Mouse (Mus musculus): Measurements from ENCODE around the gene Atp2c2. TPM values are rescaled to one million over a fixed set of nuclear protein-coding genes. Genes with fewer than 3 reads are reported as not detected.

Atp2c2 gene
- polyA plus RNA-seq, 1 experiment from 2014 or later, result 3.7 TPM

DNA sequence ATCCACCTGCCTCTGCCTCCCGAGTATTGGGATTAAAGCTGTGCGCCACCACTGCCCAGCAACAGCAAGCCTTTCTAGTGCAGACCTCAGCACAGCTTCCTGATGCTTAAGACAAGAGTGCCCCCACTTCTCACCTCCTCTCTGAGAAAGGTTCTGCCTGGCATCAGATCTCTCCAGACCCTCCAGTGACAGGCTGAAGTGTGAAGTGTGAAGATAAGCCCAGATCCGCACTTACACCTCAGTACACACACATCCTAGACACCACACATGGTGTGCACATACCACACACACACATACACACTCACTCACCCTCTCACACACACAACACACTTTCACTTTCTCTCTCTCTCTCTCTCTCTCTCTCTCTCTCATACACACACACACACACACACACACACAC lies 87.1 kb downstream of the Atp2c2 start:
- no peaks in the 10 kb centered on the region for H3K36me3 ChIP-seq (ENCODE audit: control insufficient read depth, insufficient read depth, low read length)
- 86% methylated on average over 3 of the region's 3 CpGs for WGBS
- H3K4me2 ChIP-seq (replicated peaks; ENCODE audit: low read depth, low read length), result no peak overlapping the region
- no peak overlapping the region for H3K9ac ChIP-seq (replicated peaks; ENCODE audit: low read depth, low read length)
- H3K27me3 ChIP-seq (ENCODE audit: control insufficient read depth, insufficient read depth, low read length), result no peaks in the 10 kb centered on the region
- H3K9me3 ChIP-seq (ENCODE audit: control insufficient read depth, low read depth, low read length), result no peaks in the 10 kb centered on the region
- H3K4me1 ChIP-seq (ENCODE audit: control insufficient read depth, insufficient read depth, low read length), result peaks cover 16% of the 10 kb centered on the region
- no peak for ATAC-seq (ENCODE audit: insufficient number of reproducible peaks, insufficient read depth, low FRiP score, low read depth)
- H3K27ac ChIP-seq (ENCODE audit: low read length), result no peak overlapping the region
- H3K4me3 ChIP-seq (ENCODE audit: low read depth, low read length), result no peak overlapping the region

DNA sequence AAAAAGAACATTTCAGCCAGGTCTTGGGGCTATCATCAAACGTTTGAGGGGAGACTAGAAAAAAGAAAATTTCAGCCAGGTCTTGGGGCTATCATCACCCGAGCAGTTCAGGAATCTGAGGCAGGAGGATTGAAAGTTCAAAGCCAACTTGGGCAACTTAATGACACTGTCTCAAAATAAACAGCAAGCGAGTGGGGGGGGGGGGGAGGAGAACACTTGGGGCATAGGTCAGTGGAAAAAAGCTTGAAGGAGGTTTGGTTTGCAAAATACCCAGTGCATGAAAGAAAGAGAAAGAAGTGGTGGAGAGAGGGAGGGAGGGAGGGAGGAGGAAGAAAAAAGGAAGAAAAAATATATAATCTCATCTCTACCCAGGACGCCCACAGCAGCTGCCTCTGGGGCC lies 87.5 kb downstream of the Atp2c2 start:
- ATAC-seq (ENCODE audit: insufficient number of reproducible peaks, insufficient read depth, low FRiP score, low read depth), result no peak
- 36% methylated on average over 4 of the region's 4 CpGs for WGBS

DNA sequence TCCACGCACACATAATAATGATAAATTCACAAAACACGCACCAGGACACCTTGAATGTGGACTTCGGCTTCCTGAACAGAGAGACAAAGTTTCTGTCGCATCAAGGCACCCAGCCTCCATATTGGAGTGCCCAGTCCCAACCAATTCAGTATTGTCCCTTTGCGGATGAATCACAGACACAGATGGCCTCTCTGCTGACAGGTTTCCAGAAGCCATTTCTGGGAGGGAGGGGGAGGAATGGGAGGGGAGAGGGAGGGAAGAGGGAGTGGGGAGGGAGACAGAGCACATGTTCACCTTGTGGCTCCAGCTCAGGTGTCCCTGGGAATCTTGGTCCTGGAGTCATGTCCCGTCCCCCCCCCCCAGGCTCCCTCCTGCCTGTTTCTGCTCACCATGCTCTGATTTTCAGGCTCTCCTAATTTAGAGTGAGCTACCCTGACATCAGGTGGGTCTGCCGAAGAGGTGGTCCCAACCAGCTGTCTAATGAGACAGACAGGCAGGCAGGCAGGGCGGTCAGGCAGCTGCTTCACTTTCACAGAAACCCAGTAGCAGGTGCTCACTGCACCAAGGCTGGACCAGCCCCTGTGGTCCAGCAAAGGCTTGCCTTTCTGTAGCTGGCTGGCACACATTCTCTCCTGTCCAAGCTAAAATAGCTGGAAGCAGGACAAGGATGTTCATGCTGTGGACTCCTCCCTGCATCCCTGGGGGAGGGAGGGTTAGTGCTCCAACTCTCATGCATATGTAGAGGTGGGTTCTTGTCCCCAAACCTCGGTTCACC lies 89.0 kb downstream of the Atp2c2 start:
- no peak overlapping the region for H3K9ac ChIP-seq (replicated peaks; ENCODE audit: low read depth, low read length)
- H3K36me3 ChIP-seq (ENCODE audit: control insufficient read depth, insufficient read depth, low read length), result no peaks in the 10 kb centered on the region
- ATAC-seq (ENCODE audit: insufficient number of reproducible peaks, insufficient read depth, low FRiP score, low read depth), result no peak
- 76% methylated on average over 9 of the region's 9 CpGs for WGBS
- H3K4me1 ChIP-seq (ENCODE audit: control insufficient read depth, insufficient read depth, low read length), result peaks cover 20% of the 10 kb centered on the region
- no peak overlapping the region for H3K27ac ChIP-seq (ENCODE audit: low read length)
- H3K27me3 ChIP-seq (ENCODE audit: control insufficient read depth, insufficient read depth, low read length), result no peaks in the 10 kb centered on the region
- no peak overlapping the region for H3K4me3 ChIP-seq (ENCODE audit: low read depth, low read length)
- H3K9me3 ChIP-seq (ENCODE audit: control insufficient read depth, low read depth, low read length), result no peaks in the 10 kb centered on the region
- no peak overlapping the region for H3K4me2 ChIP-seq (replicated peaks; ENCODE audit: low read depth, low read length)

More for the DNA sequence above, 87.5 kb downstream of the Atp2c2 start:
- Histone ChIP-seq H3K36me3 (ENCODE audit: control insufficient read depth, insufficient read depth, low read length) (no peaks in the 10 kb centered on the region), H3K27ac (ENCODE audit: low read length) (no peak overlapping the region), H3K4me2 (replicated peaks; ENCODE audit: low read depth, low read length) (no peak overlapping the region), H3K4me3 (ENCODE audit: low read depth, low read length) (no peak overlapping the region), H3K4me1 (ENCODE audit: control insufficient read depth, insufficient read depth, low read length) (peaks cover 20% of the 10 kb centered on the region), H3K27me3 (ENCODE audit: control insufficient read depth, insufficient read depth, low read length) (no peaks in the 10 kb centered on the region), H3K9ac (replicated peaks; ENCODE audit: low read depth, low read length) (no peak overlapping the region), H3K9me3 (ENCODE audit: control insufficient read depth, low read depth, low read length) (no peaks in the 10 kb centered on the region)

DNA sequence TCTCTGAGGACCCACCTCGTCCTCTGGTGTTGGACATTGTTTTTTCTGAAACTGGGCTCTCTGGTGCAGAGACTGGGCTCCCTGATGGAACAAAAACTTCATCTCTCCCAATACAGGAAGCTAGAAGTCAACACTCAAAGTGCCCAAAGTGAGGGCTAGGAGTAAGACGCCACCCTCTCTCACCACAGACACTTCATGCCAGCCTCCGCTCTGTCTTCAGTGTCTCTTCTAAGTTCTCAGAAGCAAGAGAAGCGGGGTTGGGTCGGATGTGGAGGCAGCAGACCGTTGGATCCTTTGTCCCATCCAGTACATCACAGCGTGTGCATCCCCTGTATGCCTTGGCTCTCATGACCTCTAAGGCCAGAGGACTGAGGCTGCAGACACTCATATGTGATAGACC lies 89.8 kb downstream of the Atp2c2 start:
- no peak for ATAC-seq (ENCODE audit: insufficient number of reproducible peaks, insufficient read depth, low FRiP score, low read depth)
- 87% methylated on average over 7 of the region's 7 CpGs for WGBS

DNA sequence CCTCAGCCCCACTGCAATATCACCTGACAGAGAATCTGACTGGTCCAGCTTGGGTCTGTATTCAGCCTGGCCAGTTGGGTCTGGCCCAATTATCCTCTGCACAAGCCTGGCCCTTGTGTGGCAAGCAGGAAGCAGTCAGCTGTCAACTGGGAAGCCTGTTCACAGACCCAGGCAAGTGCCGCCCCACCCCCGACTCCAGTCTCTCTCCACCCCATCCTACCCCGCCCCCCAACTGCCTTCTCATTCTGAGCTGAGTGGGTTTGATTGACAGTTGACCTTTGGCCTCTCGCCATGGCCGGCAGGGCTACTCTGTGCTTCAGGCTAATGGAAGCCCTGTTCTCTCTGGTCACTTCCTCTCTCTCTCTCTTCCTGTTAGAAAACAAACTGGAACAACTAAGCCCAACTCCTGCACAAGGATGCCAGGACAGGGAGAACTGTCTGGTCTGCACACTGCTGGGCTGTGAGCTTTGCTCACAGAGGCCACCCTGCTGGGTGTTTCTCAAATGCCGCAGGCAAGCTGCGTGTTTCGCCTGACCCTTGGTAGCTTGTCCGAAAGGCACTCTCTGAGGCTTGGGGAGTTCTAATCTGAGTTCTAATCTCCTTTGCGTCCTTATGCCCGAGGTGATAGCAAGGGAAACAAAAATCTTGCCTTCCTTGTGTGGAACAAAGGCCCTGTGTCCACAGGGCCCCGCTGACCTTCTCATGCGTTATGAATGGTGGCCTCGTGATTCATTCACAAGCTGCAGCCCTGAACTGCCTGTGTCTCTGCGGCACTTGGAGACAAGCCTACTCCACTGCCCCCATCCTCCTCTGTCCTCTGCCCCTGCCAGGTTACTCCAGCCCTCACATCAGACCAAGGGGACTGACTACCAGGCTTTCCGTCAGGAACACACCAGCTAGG lies 92.2 kb downstream of the Atp2c2 start:
- H3K27ac ChIP-seq (ENCODE audit: low read length), result peak overlapping the region; percentile 71
- peak; percentile 65 for ATAC-seq (ENCODE audit: insufficient number of reproducible peaks, insufficient read depth, low FRiP score, low read depth)
- H3K36me3 ChIP-seq (ENCODE audit: control insufficient read depth, insufficient read depth, low read length), result no peaks in the 10 kb centered on the region
- H3K4me1 ChIP-seq (ENCODE audit: control insufficient read depth, insufficient read depth, low read length), result peaks cover 11% of the 10 kb centered on the region
- H3K27me3 ChIP-seq (ENCODE audit: control insufficient read depth, insufficient read depth, low read length), result no peaks in the 10 kb centered on the region
- H3K4me3 ChIP-seq (ENCODE audit: low read depth, low read length), result no peak overlapping the region
- no peak overlapping the region for H3K9ac ChIP-seq (replicated peaks; ENCODE audit: low read depth, low read length)
- H3K4me2 ChIP-seq (replicated peaks; ENCODE audit: low read depth, low read length), result no peak overlapping the region
- H3K9me3 ChIP-seq (ENCODE audit: control insufficient read depth, low read depth, low read length), result no peaks in the 10 kb centered on the region
- 31% methylated on average over 16 of the region's 16 CpGs for WGBS

More for the DNA sequence above, 89.8 kb downstream of the Atp2c2 start:
- H3K4me3 ChIP-seq (ENCODE audit: low read depth, low read length), result no peak overlapping the region
- H3K4me2 ChIP-seq (replicated peaks; ENCODE audit: low read depth, low read length), result no peak overlapping the region
- no peaks in the 10 kb centered on the region for H3K9me3 ChIP-seq (ENCODE audit: control insufficient read depth, low read depth, low read length)
- H3K27me3 ChIP-seq (ENCODE audit: control insufficient read depth, insufficient read depth, low read length), result no peaks in the 10 kb centered on the region
- H3K27ac ChIP-seq (ENCODE audit: low read length), result no peak overlapping the region
- peaks cover 20% of the 10 kb centered on the region for H3K4me1 ChIP-seq (ENCODE audit: control insufficient read depth, insufficient read depth, low read length)
- no peak overlapping the region for H3K9ac ChIP-seq (replicated peaks; ENCODE audit: low read depth, low read length)
- no peaks in the 10 kb centered on the region for H3K36me3 ChIP-seq (ENCODE audit: control insufficient read depth, insufficient read depth, low read length)

DNA sequence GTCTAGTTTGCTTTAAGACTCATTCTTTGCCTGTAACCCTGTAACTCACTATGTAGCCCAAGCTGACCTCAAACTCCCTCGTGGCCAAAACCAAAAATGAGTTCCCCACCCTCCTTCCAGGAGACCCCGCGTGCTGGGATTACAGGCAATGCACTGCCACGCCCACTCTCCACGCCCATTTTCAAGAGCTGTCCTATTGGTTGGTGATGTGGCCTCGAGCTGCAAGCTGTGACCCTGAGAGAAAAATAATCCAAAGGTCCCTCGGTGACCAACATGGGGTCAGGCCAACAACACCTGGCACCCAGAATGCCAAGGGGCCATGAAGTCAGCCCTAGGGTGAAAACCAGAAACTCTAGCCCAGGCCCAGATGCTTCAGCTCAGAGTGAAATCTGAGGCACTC lies 94.9 kb downstream of the Atp2c2 start:
- no peak overlapping the region for H3K27ac ChIP-seq (ENCODE audit: low read length)
- H3K27me3 ChIP-seq (ENCODE audit: control insufficient read depth, insufficient read depth, low read length), result no peaks in the 10 kb centered on the region
- ATAC-seq (ENCODE audit: insufficient number of reproducible peaks, insufficient read depth, low FRiP score, low read depth), result no peak
- no peaks in the 10 kb centered on the region for H3K9me3 ChIP-seq (ENCODE audit: control insufficient read depth, low read depth, low read length)
- WGBS, result 47% methylated on average over 7 of the region's 7 CpGs
- peaks cover 22% of the 10 kb centered on the region for H3K4me1 ChIP-seq (ENCODE audit: control insufficient read depth, insufficient read depth, low read length)
- H3K4me2 ChIP-seq (replicated peaks; ENCODE audit: low read depth, low read length), result no peak overlapping the region
- H3K4me3 ChIP-seq (ENCODE audit: low read depth, low read length), result no peak overlapping the region
- H3K36me3 ChIP-seq (ENCODE audit: control insufficient read depth, insufficient read depth, low read length), result no peaks in the 10 kb centered on the region
- H3K9ac ChIP-seq (replicated peaks; ENCODE audit: low read depth, low read length), result no peak overlapping the region

DNA sequence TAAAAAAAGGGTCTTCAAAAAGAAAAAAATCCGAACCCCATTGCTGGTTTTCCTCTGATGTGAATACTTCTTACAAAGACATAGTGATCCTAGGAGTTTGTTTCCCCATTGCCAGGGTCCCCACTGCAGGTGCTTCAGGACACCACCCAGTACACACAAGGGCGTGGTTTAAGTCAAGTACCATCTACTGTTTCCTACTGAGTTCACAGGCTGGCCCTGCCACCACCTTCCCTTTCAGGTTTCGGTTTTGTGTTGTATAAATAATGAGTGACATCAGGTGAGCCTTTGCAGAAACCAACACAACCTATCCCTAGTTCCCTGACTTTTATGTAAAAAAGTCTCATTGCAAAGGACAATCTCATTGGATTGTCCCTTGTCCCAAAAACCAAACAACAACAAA lies 95.8 kb downstream of the Atp2c2 start:
- 74% methylated on average over 3 of the region's 3 CpGs for WGBS

DNA sequence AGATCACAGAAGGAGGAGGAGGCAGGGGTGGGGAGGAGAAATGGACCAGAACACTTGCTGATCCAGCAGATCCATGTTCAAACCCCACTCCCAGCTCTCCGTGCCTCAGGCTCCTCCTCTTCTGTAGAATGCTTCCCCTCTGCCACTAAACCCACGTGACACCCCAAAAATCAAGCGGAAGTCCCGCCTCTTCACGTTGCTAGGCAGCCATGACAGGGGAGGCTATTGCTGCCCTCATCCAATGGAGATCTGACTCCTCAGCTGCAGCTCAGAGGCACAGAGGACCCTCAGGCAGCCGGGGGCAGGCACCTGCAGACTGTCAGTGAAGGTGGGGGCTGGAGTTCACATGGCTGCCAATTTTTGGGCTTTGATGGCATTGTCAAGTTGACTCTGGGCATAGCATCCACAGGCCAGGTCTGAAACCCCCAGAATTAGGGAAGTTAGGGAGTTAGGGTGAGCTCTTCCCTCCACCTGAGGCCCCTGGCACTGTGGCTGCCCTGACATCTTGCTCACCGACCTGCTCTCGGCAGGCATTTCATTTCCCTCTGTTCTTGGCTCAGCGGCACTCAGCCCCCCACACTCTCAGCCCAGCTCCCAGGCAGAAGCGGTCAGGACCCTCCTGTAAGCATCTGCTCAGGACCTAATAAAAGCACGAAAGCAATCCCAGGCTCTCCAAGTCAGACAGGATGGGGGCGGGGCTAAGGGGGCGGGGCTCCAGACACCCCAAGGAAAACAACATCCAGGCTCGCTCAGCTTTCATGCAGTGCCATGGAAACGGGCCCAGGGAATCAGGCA lies 98.6 kb downstream of the Atp2c2 start:
- Histone ChIP-seq H3K27ac (ENCODE audit: low read length) (peak overlapping the region; percentile 66; the same call in 1 of the 2 replicates), H3K9ac (replicated peaks; ENCODE audit: low read depth, low read length) (no peak overlapping the region), H3K4me1 (ENCODE audit: control insufficient read depth, insufficient read depth, low read length) (peaks cover 11% of the 10 kb centered on the region), H3K9me3 (ENCODE audit: control insufficient read depth, low read depth, low read length) (no peaks in the 10 kb centered on the region), H3K4me3 (ENCODE audit: low read depth, low read length) (no peak overlapping the region), H3K36me3 (ENCODE audit: control insufficient read depth, insufficient read depth, low read length) (no peaks in the 10 kb centered on the region), H3K4me2 (replicated peaks; ENCODE audit: low read depth, low read length) (peak overlapping the region; percentile 30), H3K27me3 (ENCODE audit: control insufficient read depth, insufficient read depth, low read length) (no peaks in the 10 kb centered on the region)
- 8% methylated on average over 15 of the region's 15 CpGs for WGBS
- ATAC-seq (ENCODE audit: insufficient number of reproducible peaks, insufficient read depth, low FRiP score, low read depth), result peak; percentile 57; the same call in 1 of the 2 replicates

More for the DNA sequence above, 95.8 kb downstream of the Atp2c2 start:
- H3K27me3 ChIP-seq (ENCODE audit: control insufficient read depth, insufficient read depth, low read length), result no peaks in the 10 kb centered on the region
- H3K4me2 ChIP-seq (replicated peaks; ENCODE audit: low read depth, low read length), result no peak overlapping the region
- no peak overlapping the region for H3K27ac ChIP-seq (ENCODE audit: low read length)
- H3K9me3 ChIP-seq (ENCODE audit: control insufficient read depth, low read depth, low read length), result no peaks in the 10 kb centered on the region
- H3K4me3 ChIP-seq (ENCODE audit: low read depth, low read length), result no peak overlapping the region
- no peak overlapping the region for H3K9ac ChIP-seq (replicated peaks; ENCODE audit: low read depth, low read length)
- ATAC-seq (ENCODE audit: insufficient number of reproducible peaks, insufficient read depth, low FRiP score, low read depth), result no peak
- peaks cover 20% of the 10 kb centered on the region for H3K4me1 ChIP-seq (ENCODE audit: control insufficient read depth, insufficient read depth, low read length)
- no peaks in the 10 kb centered on the region for H3K36me3 ChIP-seq (ENCODE audit: control insufficient read depth, insufficient read depth, low read length)

Measured in stomach, embryonic 14.5 days (tissue).